Mouse (Mus musculus) midbrain, embryonic 16.5 days (tissue): ENCODE results near the gene Bola2. TPM values are rescaled to one million over a fixed set of nuclear protein-coding genes. Genes with fewer than 3 reads are reported as not detected.

Experiments
- ATAC-seq: fragments of 200-750 bp; cut with Nextera tagmentation; 2 replicates; pipeline ENCODE4 v1.8.0; 2017; ENCODE audit warnings: moderate TSS enrichment
- H3K27ac ChIP-seq: fragments of 300-500 bp; sonication (generic); 2 replicates; pipeline ENCODE4 v1.5.1; 2014; ENCODE audit warnings: mild to moderate bottlenecking, low read length, mixed read lengths
- H3K27me3 ChIP-seq: fragments of 300-500 bp; sonication (generic); 2 replicates; pipeline ENCODE4 v1.6.1; 2014; ENCODE audit warnings: low read depth, low read length, mixed read lengths; ENCODE audit not compliant: control insufficient read depth, insufficient read depth
- H3K36me3 ChIP-seq: fragments of 300-500 bp; sonication (generic); 2 replicates; pipeline ENCODE4 v1.6.1; 2014; ENCODE audit warnings: mild to moderate bottlenecking, low read length, moderate library complexity, mixed read lengths; ENCODE audit not compliant: control insufficient read depth, insufficient read depth
- H3K4me1 ChIP-seq: fragments of 300-500 bp; sonication (generic); 2 replicates; pipeline ENCODE4 v1.6.1; 2014; ENCODE audit warnings: mild to moderate bottlenecking, low read length, mixed read lengths; ENCODE audit not compliant: control insufficient read depth, insufficient read depth
- H3K4me2 ChIP-seq: fragments of 300-500 bp; sonication (generic); 2 replicates; pipeline ENCODE4 v1.6.1; 2014; ENCODE audit warnings: mild to moderate bottlenecking, low read length, mixed read lengths
- H3K4me3 ChIP-seq: fragments of 300-500 bp; sonication (generic); 2 replicates; pipeline ENCODE4 v1.5.1; 2014; ENCODE audit warnings: low read depth, mild to moderate bottlenecking, low read length, moderate library complexity, mixed read lengths
- H3K9ac ChIP-seq: fragments of 300-500 bp; sonication (generic); 2 replicates; pipeline ENCODE4 v1.6.1; 2014; ENCODE audit warnings: low read depth, low read length, mixed read lengths
- H3K9me3 ChIP-seq: fragments of 300-500 bp; sonication (generic); replicated peaks from 2 replicates; pipeline ENCODE4 v1.6.1; 2014; ENCODE audit warnings: mild to moderate bottlenecking, low read length, mixed read lengths; ENCODE audit not compliant: control insufficient read depth, poor library complexity, severe bottlenecking
- WGBS: fragments of 180-500 bp; shearing (Covaris S2); extraction: QIAGEN DNeasy Blood & Tissue Kit; methylation state at CpG from one replicate; pipeline ENCODE4 v1.1.7; 2014; 5-methylcytosine and 5-hydroxymethylcytosine counted together
- polyA plus RNA-seq: library from polyadenylated mRNA; unstranded; fragments of >200 nt; fragmentation: Nextera tagmentation; extraction: Ambion mirVana; gene quantifications from 2 replicates; pipeline ENCODE4 v1.2.1, GENCODE M21; 2015

Bola2 gene
- polyA plus RNA-seq, 1 experiment from 2014 or later = 120 TPM

GRCm38 (mm10) chr7:126701559-126702357, 6.6 kb downstream of the Bola2 start:
- WGBS = 59% methylated on average over 24 of the region's 24 CpGs
- H3K4me3 ChIP-seq = 0 out of 2 replicates have a peak overlapping the region, but pooled peaks have one; percentile 2

GRCm38 (mm10) chr7:126702358-126702757, 7.2 kb downstream of the Bola2 start:
- H3K4me3 ChIP-seq = no peak overlapping the region
- peak overlapping the region; percentile 96 for H3K9ac ChIP-seq
- ATAC-seq = no peak

More at GRCm38 (mm10) chr7:126701559-126702357, 6.6 kb downstream of the Bola2 start:
- Histone ChIP-seq H3K4me2 (peak overlapping the region; percentile 42), H3K4me1 (peaks cover 40% of the 10 kb centered on the region), H3K36me3 (peaks cover 15% of the 10 kb centered on the region), H3K27ac (no peak overlapping the region), H3K27me3 (no peaks in the 10 kb centered on the region), H3K9me3 (no peaks in the 10 kb centered on the region), H3K9ac (peak overlapping the region; percentile 96)
- no peak for ATAC-seq

GRCm38 (mm10) chr7:126702861-126703756, 7.9 kb downstream of the Bola2 start:
- H3K4me3 ChIP-seq = peak overlapping the region; percentile 88
- H3K27me3 ChIP-seq = no peaks in the 10 kb centered on the region
- H3K36me3 ChIP-seq = peaks cover 13% of the 10 kb centered on the region
- peak overlapping the region; percentile 65 for H3K4me2 ChIP-seq
- H3K9me3 ChIP-seq = no peaks in the 10 kb centered on the region
- peak overlapping the region; percentile 91 for H3K27ac ChIP-seq
- peak overlapping the region; percentile 96 for H3K9ac ChIP-seq
- 88% methylated on average over 12 of the region's 12 CpGs for WGBS
- peaks cover 32% of the 10 kb centered on the region for H3K4me1 ChIP-seq
- no peak for ATAC-seq

More at GRCm38 (mm10) chr7:126702358-126702757, 7.2 kb downstream of the Bola2 start:
- H3K27ac ChIP-seq = no peak overlapping the region
- no peaks in the 10 kb centered on the region for H3K27me3 ChIP-seq
- 78% methylated on average over 6 of the region's 6 CpGs for WGBS
- peak overlapping the region; percentile 65 for H3K4me2 ChIP-seq
- H3K36me3 ChIP-seq = peaks cover 15% of the 10 kb centered on the region
- no peaks in the 10 kb centered on the region for H3K9me3 ChIP-seq
- H3K4me1 ChIP-seq = peaks cover 34% of the 10 kb centered on the region

- 9% methylated on average over 7 of the region's 7 CpGs for WGBS
- H3K9me3 ChIP-seq = no peaks in the 10 kb centered on the region
- peak overlapping the region; percentile 91 for H3K27ac ChIP-seq
- ATAC-seq = peak; percentile 21; the same call in 1 of the 2 replicates
- peaks cover 32% of the 10 kb centered on the region for H3K4me1 ChIP-seq
- peaks cover 13% of the 10 kb centered on the region for H3K36me3 ChIP-seq
- H3K4me3 ChIP-seq = peak overlapping the region; percentile 88
- no peaks in the 10 kb centered on the region for H3K27me3 ChIP-seq
- peak overlapping the region; percentile 65 for H3K4me2 ChIP-seq
- H3K9ac ChIP-seq = peak overlapping the region; percentile 96
These were observed 8.5 kb downstream of the Bola2 start for GRCm38 (mm10) chr7:126703757-126704077.

DNA sequence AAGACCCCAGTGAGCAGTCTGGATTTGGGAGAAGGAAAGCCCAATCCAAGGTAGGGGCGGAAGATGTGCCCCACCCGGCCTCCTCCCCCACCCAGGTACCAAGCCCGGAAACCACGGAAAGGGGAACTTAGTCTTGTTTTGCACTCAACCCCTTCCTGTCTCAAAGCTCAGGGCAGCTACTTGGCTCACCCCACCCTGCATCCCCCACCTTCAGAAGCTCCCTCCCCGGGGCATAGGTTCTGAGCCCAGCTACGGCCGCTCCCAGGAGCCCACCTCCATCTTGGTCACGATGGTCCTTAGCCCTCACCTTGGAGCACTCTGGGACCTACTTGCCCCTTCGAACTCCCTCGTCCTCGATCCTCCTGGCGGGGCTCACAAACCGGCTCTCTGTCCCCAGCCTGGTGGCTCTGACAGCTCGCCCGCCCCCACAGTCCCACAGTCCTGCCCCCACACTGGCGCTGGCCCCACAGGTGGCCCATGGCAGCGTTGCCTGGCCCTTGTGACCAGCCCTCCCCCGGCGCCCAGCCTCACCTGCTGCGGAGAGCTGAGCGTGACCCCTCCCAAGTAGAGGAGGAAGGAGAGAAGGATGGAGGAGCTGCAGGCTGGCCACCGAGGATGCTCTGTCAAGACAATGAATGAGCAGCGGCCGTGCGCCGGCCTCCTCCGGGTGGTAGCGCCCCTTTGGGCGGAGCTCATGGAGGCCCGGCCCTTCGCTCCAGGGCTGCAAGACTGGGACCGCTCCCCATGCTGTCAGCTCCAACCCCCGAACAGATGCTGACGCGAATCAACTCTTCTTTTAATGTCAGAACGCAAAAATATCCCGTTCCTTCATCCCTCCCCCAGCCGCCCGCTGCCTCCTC, 9.2 kb downstream of the Bola2 start:
- Histone ChIP-seq H3K36me3 (peaks cover 9% of the 10 kb centered on the region), H3K27me3 (no peaks in the 10 kb centered on the region), H3K9me3 (peaks cover 4% of the 10 kb centered on the region), H3K4me3 (peak overlapping the region; percentile 88), H3K27ac (peak overlapping the region; percentile 91), H3K4me1 (peaks cover 32% of the 10 kb centered on the region), H3K4me2 (peak overlapping the region; percentile 65), H3K9ac (peak overlapping the region; percentile 96)
- under 1% methylated on average over 39 of the region's 39 CpGs for WGBS
- peak; percentile 92 for ATAC-seq

DNA sequence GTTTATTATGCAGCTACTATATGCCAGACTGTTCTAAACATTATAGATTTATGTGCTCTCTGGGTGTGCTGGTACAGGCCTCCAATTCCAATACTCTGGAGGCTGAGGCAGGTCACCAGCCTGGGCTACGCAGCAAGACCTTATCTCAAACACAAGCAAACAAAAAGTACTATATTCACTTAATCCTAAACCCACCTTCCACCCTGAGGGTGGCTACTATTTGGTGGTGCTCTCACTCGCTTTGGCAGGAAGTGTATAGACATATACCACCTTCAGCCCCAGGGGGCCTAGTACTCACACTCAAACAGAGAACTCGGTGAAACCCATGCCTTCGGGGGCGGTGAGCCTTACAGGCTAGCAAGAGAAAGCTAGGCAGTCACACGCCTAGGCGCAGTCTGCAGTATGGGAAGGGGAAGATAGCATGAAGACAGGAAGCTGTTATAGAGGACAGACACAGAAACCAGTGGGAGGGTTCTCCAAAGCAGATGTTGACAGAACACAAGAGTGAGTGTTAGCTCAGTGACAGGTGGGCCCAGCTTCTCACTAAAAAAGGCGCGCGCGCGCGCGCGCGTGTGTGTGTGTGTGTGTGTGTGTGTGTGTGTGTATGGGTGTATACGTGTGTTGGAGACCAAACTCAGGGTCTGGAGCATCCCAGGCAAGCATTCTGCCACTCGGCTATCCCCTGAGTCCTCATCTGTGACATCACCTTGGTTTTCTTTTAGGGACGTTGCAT, 12.4 kb downstream of the Bola2 start, which contains the start of gene Coro1a:
Coro1a (minus strand) TSS at position 346 of the 733 bp plus-strand sequence.
- no peaks in the 10 kb centered on the region for H3K27me3 ChIP-seq
- peaks cover 4% of the 10 kb centered on the region for H3K9me3 ChIP-seq
- no peak within 1 kb of the TSS for H3K27ac ChIP-seq
- peaks cover 14% of the 10 kb centered on the region for H3K4me1 ChIP-seq
- WGBS = 89% methylated on average over 19 of the region's 19 CpGs
- no peak within 1 kb of the TSS for H3K9ac ChIP-seq
- no peaks in the 10 kb centered on the region for H3K36me3 ChIP-seq
- no peak for ATAC-seq
- no peak within 1 kb of the TSS for H3K4me3 ChIP-seq
- no peak within 1 kb of the TSS for H3K4me2 ChIP-seq

DNA sequence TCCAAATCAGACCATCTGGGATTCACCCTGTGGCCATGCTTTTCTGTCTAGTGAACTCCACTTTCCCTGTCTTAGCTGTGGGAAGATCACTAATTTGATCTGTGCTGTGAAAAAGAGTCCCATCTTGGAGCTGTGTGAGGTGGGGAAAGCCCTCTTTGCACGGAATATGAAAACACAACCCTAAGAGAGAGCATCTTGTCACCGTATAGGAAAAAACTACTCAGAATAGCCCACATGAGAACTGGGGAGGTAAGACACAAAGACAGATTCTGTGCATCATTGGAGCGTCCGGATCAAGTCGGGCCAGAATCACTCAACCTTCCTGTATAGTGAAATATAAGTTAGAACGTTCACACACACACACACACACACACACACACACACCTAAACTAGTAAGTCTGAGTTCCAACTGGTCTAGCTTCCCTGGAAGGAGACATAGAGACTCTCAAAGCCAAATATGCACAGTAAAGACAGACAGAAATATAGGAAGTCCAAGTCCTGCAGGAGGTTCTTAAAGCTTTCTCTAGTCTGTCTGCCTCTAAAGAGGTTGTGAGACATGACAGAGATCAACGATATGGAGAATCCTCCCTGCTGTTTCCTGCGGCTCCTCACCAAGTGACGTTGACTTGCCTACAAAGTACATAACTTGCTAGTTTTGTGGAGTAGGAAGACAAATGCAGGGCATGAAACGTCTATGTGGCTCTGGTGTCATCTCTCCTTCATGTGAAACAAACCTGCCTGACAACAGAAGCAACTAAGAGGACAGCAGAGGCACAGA, 13.2 kb downstream of the Bola2 start:
- Histone ChIP-seq H3K9me3 (peaks cover 4% of the 10 kb centered on the region), H3K9ac (no peak overlapping the region), H3K27ac (no peak overlapping the region), H3K4me1 (peaks cover 7% of the 10 kb centered on the region; the same call in 1 of the 2 replicates), H3K27me3 (no peaks in the 10 kb centered on the region), H3K4me3 (no peak overlapping the region), H3K4me2 (no peak overlapping the region), H3K36me3 (no peaks in the 10 kb centered on the region)
- 86% methylated on average over 10 of the region's 10 CpGs for WGBS
- ATAC-seq = no peak
